Mouse (Mus musculus) midbrain, postnatal 0 days (tissue): ENCODE results near the gene Copz1. TPM values are rescaled to one million over a fixed set of nuclear protein-coding genes. Genes with fewer than 3 reads are reported as not detected.

ENCODE experiments used
- ATAC-seq: fragments of 200-750 bp; cut with Nextera tagmentation; 2 replicates; pipeline ENCODE4 v1.8.0; 2017; ENCODE audit warnings: moderate number of reproducible peaks, mild to moderate bottlenecking, moderate TSS enrichment, moderate library complexity; ENCODE audit not compliant: low FRiP score
- DNase-seq: peaks from one replicate; pipeline ENCODE4 v3.0.0-alpha.2; 2015; ENCODE audit warnings: low spot score
- H3K27ac ChIP-seq: fragments of 300-500 bp; sonication (generic); 2 replicates; pipeline ENCODE4 v1.5.1; 2014; ENCODE audit warnings: low read depth, mild to moderate bottlenecking, low read length, mixed read lengths
- H3K27me3 ChIP-seq: fragments of 300-500 bp; sonication (generic); 2 replicates; pipeline ENCODE4 v1.6.1; 2014; ENCODE audit warnings: low read length, control low read depth, mixed read lengths; ENCODE audit not compliant: insufficient read depth
- H3K36me3 ChIP-seq: fragments of 300-500 bp; sonication (generic); 2 replicates; pipeline ENCODE4 v1.6.1; 2014; ENCODE audit warnings: low read length, control low read depth, mixed read lengths; ENCODE audit not compliant: insufficient read depth
- H3K4me1 ChIP-seq: fragments of 300-500 bp; sonication (generic); 2 replicates; pipeline ENCODE4 v1.6.1; 2014; ENCODE audit warnings: mild to moderate bottlenecking, control low read depth, antibody characterized with exemption, low read length, mixed read lengths; ENCODE audit not compliant: insufficient read depth
- H3K4me2 ChIP-seq: fragments of 300-500 bp; sonication (generic); 2 replicates; pipeline ENCODE4 v1.6.1; 2014; ENCODE audit warnings: low read depth, mild to moderate bottlenecking, low read length, mixed read lengths; ENCODE audit not compliant: poor library complexity, severe bottlenecking
- H3K4me3 ChIP-seq: fragments of 300-500 bp; sonication (generic); 2 replicates; pipeline ENCODE4 v1.5.1; 2014; ENCODE audit warnings: low read depth, mild to moderate bottlenecking, low read length, moderate library complexity
- H3K9ac ChIP-seq: fragments of 300-500 bp; sonication (generic); replicated peaks from 2 replicates; pipeline ENCODE4 v1.6.1; 2014; ENCODE audit warnings: mild to moderate bottlenecking, low read length, moderate library complexity, mixed read lengths; ENCODE audit not compliant: poor library complexity, severe bottlenecking
- H3K9me3 ChIP-seq: fragments of 300-500 bp; sonication (generic); 2 replicates; pipeline ENCODE4 v1.6.1; 2016; ENCODE audit warnings: low read length, control low read depth
- CTCF ChIP-seq: IDR thresholded peaks from 2 replicates; pipeline ENCODE4 v1.5.1; 2016; ENCODE audit warnings: antibody characterized with exemption, mild to moderate bottlenecking
- WGBS: fragments of 180-500 bp; shearing (Covaris S2); extraction: QIAGEN DNeasy Blood & Tissue Kit; methylation state at CpG from one replicate; pipeline ENCODE4 v1.1.7; 2014; 5-methylcytosine and 5-hydroxymethylcytosine counted together
- polyA plus RNA-seq: library from polyadenylated mRNA; unstranded; fragments of >200 nt; fragmentation: Nextera tagmentation; extraction: Ambion mirVana; gene quantifications from 2 replicates; pipeline ENCODE4 v1.2.1, GENCODE M21; 2015
- total RNA-seq: library from RNA; depleted of rRNA; stranded (reverse); fragments of >200 nt; gene quantifications from 2 replicates; pipeline ENCODE4 v1.2.3, GENCODE M21; 2014

The Copz1 gene
- total and polyA plus RNA-seq, 2 experiments from 2014 or later, result 151 to 178 TPM

DNA sequence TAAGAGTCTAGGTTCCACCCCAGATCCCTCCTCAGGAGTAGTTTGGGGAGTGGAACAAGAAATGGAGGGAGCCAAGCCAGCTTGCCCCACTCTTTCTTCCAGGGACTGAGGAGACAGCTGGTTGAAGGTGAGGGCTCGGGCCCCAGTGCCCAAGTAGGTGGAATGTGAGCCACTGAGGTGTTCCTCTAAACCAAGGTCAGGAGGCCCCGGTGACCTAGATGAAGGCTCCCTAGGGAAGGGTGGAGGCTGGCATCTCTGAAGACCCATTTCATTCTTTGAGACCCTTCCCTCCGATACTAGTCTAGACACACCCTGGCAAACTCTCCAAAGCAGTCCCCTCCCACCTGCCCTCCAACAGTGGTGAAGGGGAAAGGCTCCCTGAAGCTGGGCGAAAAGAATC is 49.9 kb downstream of the Copz1 start:
- Histone ChIP-seq H3K4me3 (peak overlapping the region; percentile 70), H3K9ac (peak overlapping the region; percentile 87), H3K27me3 (no peaks in the 10 kb centered on the region), H3K4me1 (peaks cover 7% of the 10 kb centered on the region), H3K9me3 (no peaks in the 10 kb centered on the region), H3K4me2 (peak overlapping the region; percentile 84), H3K27ac (peak overlapping the region; percentile 80), H3K36me3 (peaks cover 14% of the 10 kb centered on the region)
- WGBS, result 32% methylated on average over 4 of the region's 4 CpGs
- ATAC-seq (no peak), DNase-seq (no peak)
- no peak for TF ChIP-seq CTCF

DNA sequence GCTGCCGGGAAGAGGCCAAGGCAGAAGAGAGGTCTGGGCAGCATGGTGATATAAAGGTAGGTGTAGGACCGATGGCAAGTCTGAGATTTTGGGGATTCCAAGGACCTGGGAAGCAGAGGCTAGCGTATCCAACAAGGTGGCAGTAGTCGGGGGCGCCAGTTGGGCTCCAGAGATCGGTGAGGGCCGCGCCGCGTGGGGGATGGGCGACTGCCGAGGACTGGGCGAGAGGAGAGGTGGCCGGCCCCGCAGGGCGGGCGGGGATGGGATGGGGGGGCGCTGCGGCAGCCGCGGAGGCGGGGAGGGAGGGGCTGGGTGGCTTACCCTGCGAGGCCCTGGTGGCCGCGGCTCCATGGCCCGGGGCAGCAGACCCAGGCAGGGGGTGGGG is 50.5 kb downstream of the Copz1 start:
- Histone ChIP-seq H3K4me3 (peak overlapping the region; percentile 70), H3K27ac (peak overlapping the region; percentile 80), H3K9me3 (no peaks in the 10 kb centered on the region), H3K4me1 (peaks cover 7% of the 10 kb centered on the region), H3K4me2 (peak overlapping the region; percentile 84), H3K36me3 (peaks cover 8% of the 10 kb centered on the region), H3K27me3 (no peaks in the 10 kb centered on the region), H3K9ac (peak overlapping the region; percentile 87)
- DNase-seq (peak; percentile 33), ATAC-seq (peak; percentile 55)
- WGBS, result 2% methylated on average over 13 of the region's 26 CpGs
- no peak for TF ChIP-seq CTCF

DNA sequence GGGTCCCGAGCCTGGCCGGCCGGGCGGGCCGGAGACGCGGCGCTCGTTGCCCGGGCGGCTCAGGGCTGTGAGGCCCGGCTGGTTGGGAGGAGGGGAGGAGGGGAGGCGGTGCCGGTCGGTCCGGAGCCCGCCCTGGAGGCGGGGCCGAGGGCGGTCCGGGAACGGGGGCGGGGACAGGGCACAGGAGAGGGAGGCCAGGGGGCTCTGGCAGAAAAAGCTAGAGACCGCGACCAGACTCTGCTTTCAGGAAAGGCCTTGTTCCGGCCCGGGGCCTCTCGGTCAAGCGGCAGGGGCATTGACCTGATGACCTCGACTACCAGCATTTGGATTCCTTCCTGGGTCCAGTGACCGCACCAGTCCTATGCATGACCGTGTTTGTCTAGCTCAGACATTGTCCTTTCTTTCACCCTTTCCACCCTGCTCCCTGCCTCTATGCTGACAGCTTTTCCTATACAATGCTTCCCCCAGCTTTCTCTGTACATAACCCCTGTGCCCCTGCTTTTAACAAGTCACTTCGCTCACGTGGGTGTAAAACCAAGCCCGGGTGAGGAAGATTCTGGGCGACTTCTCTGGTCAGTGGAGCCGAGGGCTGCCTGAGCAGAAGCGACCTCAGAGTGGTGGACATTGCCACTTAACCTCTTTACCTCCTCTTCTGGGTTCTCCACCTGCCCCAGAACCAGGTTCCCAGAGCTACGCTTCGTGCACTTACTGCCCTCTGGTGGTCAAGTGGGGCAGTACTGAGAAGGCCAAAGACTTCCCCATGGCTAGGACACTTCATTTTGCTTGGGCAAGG is 51.1 kb downstream of the Copz1 start:
- Histone ChIP-seq H3K9ac (peak overlapping the region; percentile 87), H3K4me1 (peaks cover 7% of the 10 kb centered on the region), H3K27ac (peak overlapping the region; percentile 80), H3K36me3 (peaks cover 6% of the 10 kb centered on the region; the same call in 1 of the 2 replicates), H3K9me3 (no peaks in the 10 kb centered on the region), H3K4me2 (peak overlapping the region; percentile 84), H3K4me3 (peak overlapping the region; percentile 70), H3K27me3 (no peaks in the 10 kb centered on the region)
- 3% methylated on average over 25 of the region's 40 CpGs for WGBS
- peak; percentile 95 for TF ChIP-seq CTCF
- ATAC-seq, result peak; percentile 95
- peak; percentile 89 for DNase-seq

DNA sequence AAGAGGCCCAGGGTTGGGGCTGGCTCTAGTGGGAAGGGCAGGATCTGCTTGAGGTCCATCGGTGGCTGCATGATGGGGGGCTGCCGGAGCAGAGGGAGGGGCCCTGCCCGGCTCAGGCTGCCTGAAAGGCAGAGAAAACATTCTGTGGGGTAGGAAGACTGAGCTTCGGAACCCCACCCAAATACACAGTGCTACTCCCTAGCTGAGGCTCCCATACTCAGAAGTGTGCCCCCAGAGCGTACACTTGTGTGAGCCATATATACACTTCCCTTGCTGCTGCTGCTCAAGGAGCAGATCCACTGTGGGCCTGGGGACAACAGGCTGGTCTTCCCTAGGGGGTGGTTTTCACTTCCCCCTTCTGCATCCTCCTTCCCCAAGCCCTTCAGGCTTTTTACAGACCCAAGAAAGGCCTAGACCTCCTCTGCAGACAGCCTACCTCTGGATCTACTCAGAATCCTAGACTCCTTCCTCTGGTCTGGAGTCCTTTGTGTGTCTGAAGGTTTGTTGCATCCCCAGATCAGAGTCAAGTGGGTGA is 60.6 kb downstream of the Copz1 start:
- Histone ChIP-seq H3K27ac (no peak overlapping the region), H3K27me3 (no peaks in the 10 kb centered on the region), H3K9me3 (no peaks in the 10 kb centered on the region), H3K4me3 (no peak overlapping the region), H3K4me1 (peaks cover 16% of the 10 kb centered on the region), H3K9ac (no peak overlapping the region), H3K4me2 (peak overlapping the region; percentile 1; the same call in 1 of the 2 replicates), H3K36me3 (0 out of 2 replicates have a peak, but pooled peaks cover 4% of the 10 kb centered on the region)
- DNase-seq (no peak), ATAC-seq (no peak)
- 44% methylated on average over 5 of the region's 5 CpGs for WGBS
- no peak for TF ChIP-seq CTCF

GRCm38 (mm10) chr15:103333738-103334137 is 61.2 kb downstream of the Copz1 start:
- H3K4me3 ChIP-seq, result no peak overlapping the region
- TF ChIP-seq CTCF, result no peak
- H3K4me1 ChIP-seq, result peaks cover 20% of the 10 kb centered on the region
- ATAC-seq (no peak), DNase-seq (no peak)
- H3K4me2 ChIP-seq, result no peak overlapping the region; the same call in 1 of the 2 replicates
- H3K36me3 ChIP-seq, result 0 out of 2 replicates have a peak, but pooled peaks cover 4% of the 10 kb centered on the region
- no peaks in the 10 kb centered on the region for H3K27me3 ChIP-seq
- no peaks in the 10 kb centered on the region for H3K9me3 ChIP-seq
- 0 out of 2 replicates have a peak overlapping the region, but pooled peaks have one; percentile 19 for H3K9ac ChIP-seq
- 45% methylated on average over 5 of the region's 5 CpGs for WGBS
- no peak overlapping the region for H3K27ac ChIP-seq

DNA sequence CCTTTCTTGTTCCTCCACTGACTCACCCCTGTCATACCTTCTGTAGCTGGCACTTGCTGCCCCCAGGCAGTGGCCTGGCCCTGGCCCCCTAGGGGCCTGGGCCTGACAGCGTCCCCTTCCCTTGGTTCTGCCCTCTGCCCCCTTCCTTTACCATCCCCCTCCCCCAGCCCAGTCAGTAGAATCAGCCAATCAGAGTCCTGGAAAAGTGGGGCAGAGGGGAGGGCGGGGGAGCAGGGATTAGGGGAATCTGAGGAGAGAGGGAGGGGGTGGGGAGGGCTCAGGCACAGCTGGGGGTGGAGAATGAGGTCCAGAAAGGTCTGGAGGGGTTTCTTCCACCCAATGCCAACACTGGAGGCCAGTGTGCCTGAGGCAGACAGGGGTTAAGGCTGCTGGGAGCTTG is 61.7 kb downstream of the Copz1 start:
- DNase-seq, result no peak
- H3K4me1 ChIP-seq, result peaks cover 21% of the 10 kb centered on the region
- no peak for ATAC-seq
- no peak overlapping the region for H3K9ac ChIP-seq
- H3K4me3 ChIP-seq, result no peak overlapping the region
- no peak overlapping the region for H3K27ac ChIP-seq
- no peak for TF ChIP-seq CTCF
- no peaks in the 10 kb centered on the region for H3K27me3 ChIP-seq
- WGBS, result 5% methylated on average over 1 of the region's 2 CpGs
- H3K4me2 ChIP-seq, result no peak overlapping the region
- 0 out of 2 replicates have a peak, but pooled peaks cover 4% of the 10 kb centered on the region for H3K36me3 ChIP-seq
- no peaks in the 10 kb centered on the region for H3K9me3 ChIP-seq
